In the genomic region with DNA sequence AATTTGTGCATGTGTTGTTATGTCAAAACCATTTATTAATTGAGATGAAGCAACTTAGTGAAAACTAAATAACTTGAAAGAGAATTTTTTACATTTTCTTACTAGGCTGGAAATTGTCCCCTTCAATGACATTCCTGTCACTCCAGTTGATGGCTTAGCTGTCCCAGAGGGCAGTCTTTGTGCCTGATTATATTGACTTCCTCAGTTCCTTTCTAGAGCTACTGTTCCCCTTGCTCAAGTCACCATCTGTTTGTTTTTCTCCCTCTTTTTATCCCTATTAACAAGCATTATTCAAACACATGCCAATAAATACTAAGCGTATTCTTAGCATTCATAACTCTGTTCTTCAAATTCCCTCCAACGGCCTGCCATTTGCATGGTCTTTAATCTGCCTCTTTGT, we compare ENCODE assay signal across 15 mouse cellular contexts.
"Had no signal": no experiment of that assay in that cellular context is flagged by ENCODE, and none has a peak within 500 bp of the region (broad histone marks: within the 10 kb centered on the region; RNA-seq: fewer than 3 reads in every experiment).

No protein-coding gene starts in this region.

- H3K36me3 ChIP-seq: neural tube, embryonic 13.5 days; neural tube, embryonic 15.5 days; stomach, embryonic 15.5 days had no signal

- H3K4me1 ChIP-seq: neural tube, embryonic 13.5 days; neural tube, embryonic 15.5 days; stomach, embryonic 15.5 days had no signal

- H3K9me3 ChIP-seq: neural tube, embryonic 13.5 days; neural tube, embryonic 15.5 days; stomach, embryonic 15.5 days had no signal

- H3K4me2 ChIP-seq: neural tube, embryonic 13.5 days; neural tube, embryonic 15.5 days; stomach, embryonic 15.5 days had no signal

- H3K27me3 ChIP-seq: neural tube, embryonic 13.5 days; neural tube, embryonic 15.5 days; stomach, embryonic 15.5 days had no signal

- H3K4me3 ChIP-seq: neural tube, embryonic 13.5 days; neural tube, embryonic 15.5 days; stomach, embryonic 15.5 days had no signal

- H3K9ac ChIP-seq: neural tube, embryonic 13.5 days; neural tube, embryonic 15.5 days; stomach, embryonic 15.5 days had no signal

- DNase-seq: retina, postnatal 1 day; right cerebral cortex, adult 18-20 months; right cerebral cortex, postnatal 25 days; right cerebral cortex, postnatal 4 days; spleen, adult 18-20 months; thymus, adult 18-20 months; thymus, adult 2 months; thymus, postnatal 14 days; thymus, postnatal 25 days; thymus, postnatal 36 days; thymus, postnatal 4 days had no signal

- H3K27ac ChIP-seq: neural tube, embryonic 13.5 days; neural tube, embryonic 15.5 days; stomach, embryonic 15.5 days; stomach, postnatal 0 days had no signal
